ENCODE assay signal across 11 mouse cellular contexts in genomic region chr2:179537800-179538450, GRCm38 (mm10).
A peak's percentile ranks its signal among the peaks of the same experiment; 100 is the strongest.
DNase-seq lines count a peak whose midpoint lies in the region; ATAC-seq and TF ChIP-seq lines count a peak whose summit lies in the region.
"Had no signal": no experiment of that assay in that cellular context is flagged by ENCODE, and none has a peak within 500 bp of the region (broad histone marks: within the 10 kb centered on the region; RNA-seq: fewer than 3 reads in every experiment).

No protein-coding gene starts in this region.

- H3K36me3 ChIP-seq in forebrain, embryonic 16.5 days (ENCODE audit: control insufficient read depth, insufficient read depth): no peaks in the 10 kb centered on the region
- H3K36me3 ChIP-seq in midbrain, embryonic 10.5 days: no peaks in the 10 kb centered on the region
- H3K36me3 ChIP-seq in thymus, adult 2 months (ENCODE audit: control insufficient read depth, insufficient read depth, low read length): no peaks in the 10 kb centered on the region

- H3K9ac ChIP-seq in forebrain, embryonic 16.5 days (replicated peaks; ENCODE audit: low read depth, low read length): peak overlapping the region; percentile 53

- TF ChIP-seq POLR2A in thymus, adult 2 months (IDR thresholded peaks at IDR 0.05; ENCODE audit: control insufficient read depth, extremely low read depth, insufficient read depth, low read length, poor library complexity): no peak

- H3K4me3 ChIP-seq in forebrain, embryonic 16.5 days (replicated peaks; ENCODE audit: low read length): peak overlapping the region; percentile 6; the same call in 1 of the 2 replicates
- peak overlapping the region; percentile 41 for H3K4me3 ChIP-seq in midbrain, embryonic 10.5 days
- H3K4me3 ChIP-seq in layer of hippocampus, adult 2 months: no peak overlapping the region; the same call in 1 of the 2 replicates
- no peak overlapping the region for H3K4me3 ChIP-seq in thymus, adult 2 months (ENCODE audit: control insufficient read depth, insufficient read depth, low read length)
- H3K4me3 ChIP-seq: erythroblast, embryonic 14.5 days had no signal

- DNase-seq in cerebellum, postnatal 10 days: peak; percentile 63 to 70
- DNase-seq in cerebellum, adult 11 months: no peak
- peak; percentile 35 for DNase-seq in R1 (ENCODE audit: low read depth, low spot score)
- no peak for DNase-seq in midbrain, embryonic 10.5 days (ENCODE audit: low spot score)
- no peak for DNase-seq in layer of hippocampus, adult 2 months (ENCODE audit: low spot score in 2 of 2)
- no peak for DNase-seq in lung, postnatal 14 days
- no peak for DNase-seq in thymus, adult 2 months
- DNase-seq: B cell, adult 2 months had no signal

- H3K27me3 ChIP-seq in forebrain, embryonic 16.5 days (replicated peaks; ENCODE audit: control insufficient read depth, insufficient read depth, low read length): no peaks in the 10 kb centered on the region
- H3K27me3 ChIP-seq in midbrain, embryonic 10.5 days (ENCODE audit: low read depth, poor library complexity, severe bottlenecking): peaks cover 39% of the 10 kb centered on the region
- H3K27me3 ChIP-seq in thymus, adult 2 months (ENCODE audit: control insufficient read depth, insufficient read depth, low read length): no peaks in the 10 kb centered on the region

- H3K4me1 ChIP-seq in forebrain, embryonic 16.5 days (replicated peaks; ENCODE audit: control insufficient read depth, insufficient read depth, low read length): peaks cover 42% of the 10 kb centered on the region
- H3K4me1 ChIP-seq in midbrain, embryonic 10.5 days: peaks cover 58% of the 10 kb centered on the region
- H3K4me1 ChIP-seq in thymus, adult 2 months (replicated peaks; ENCODE audit: control insufficient read depth, insufficient read depth, low read length): no peaks in the 10 kb centered on the region

- H3K9me3 ChIP-seq in forebrain, embryonic 16.5 days (ENCODE audit: control insufficient read depth, low read length): no peaks in the 10 kb centered on the region
- H3K9me3 ChIP-seq in midbrain, embryonic 10.5 days (replicated peaks): no peaks in the 10 kb centered on the region

- WGBS in forebrain, embryonic 16.5 days: 11% methylated on average over 3 of the region's 3 CpGs
- 18% methylated on average over 3 of the region's 3 CpGs for WGBS in midbrain, embryonic 10.5 days
- 61% methylated on average over 3 of the region's 3 CpGs for WGBS in thymus, adult 2 months

- peak overlapping the region; percentile 77 for H3K27ac ChIP-seq in forebrain, embryonic 16.5 days (ENCODE audit: low read length)
- H3K27ac ChIP-seq in midbrain, embryonic 10.5 days (replicated peaks): peak overlapping the region; percentile 69
- no peak overlapping the region for H3K27ac ChIP-seq in layer of hippocampus, adult 2 months
- H3K27ac ChIP-seq in thymus, adult 2 months (ENCODE audit: control insufficient read depth, insufficient read depth, low read length): no peak overlapping the region
- H3K27ac ChIP-seq: stomach, postnatal 0 days had no signal

- peak overlapping the region; percentile 40 for H3K4me2 ChIP-seq in forebrain, embryonic 16.5 days (ENCODE audit: low read length)

- peak; percentile 7; the same call in 1 of the 2 replicates for ATAC-seq in forebrain, embryonic 16.5 days

- TF ChIP-seq CTCF in layer of hippocampus, adult 2 months (conservative IDR thresholded peaks at IDR 0.05): no peak
- TF ChIP-seq CTCF in thymus, adult 2 months (IDR thresholded peaks at IDR 0.05; ENCODE audit: borderline replicate concordance, control insufficient read depth, extremely low read depth, insufficient read depth, low read length, poor library complexity): no peak

Comparison
In these comparisons a context has a peak if more than half of its experiments do, and no peak if none do; other contexts are left out.
1. DNase-seq: peak in cerebellum, postnatal 10 days (2 of 2) and R1 (single experiment); none in cerebellum, adult 11 months (single experiment), midbrain, embryonic 10.5 days (single experiment), layer of hippocampus, adult 2 months (0 of 2), lung, postnatal 14 days (single experiment) and thymus, adult 2 months (single experiment).
2. H3K27ac ChIP-seq: peak in forebrain, embryonic 16.5 days (single experiment) and midbrain, embryonic 10.5 days (single experiment); none in layer of hippocampus, adult 2 months (single experiment) and thymus, adult 2 months (single experiment).
3. H3K4me3 ChIP-seq: peak in forebrain, embryonic 16.5 days (single experiment) and midbrain, embryonic 10.5 days (single experiment); none in layer of hippocampus, adult 2 months (single experiment) and thymus, adult 2 months (single experiment).